Mouse (Mus musculus): ENCODE results near the gene Tmem145.
"Not testable (repeated sequence)": the region's sequence is repeated elsewhere in the genome, so short reads cannot be mapped to it uniquely, and the experiment has no call there.

Tmem145 gene

DNA sequence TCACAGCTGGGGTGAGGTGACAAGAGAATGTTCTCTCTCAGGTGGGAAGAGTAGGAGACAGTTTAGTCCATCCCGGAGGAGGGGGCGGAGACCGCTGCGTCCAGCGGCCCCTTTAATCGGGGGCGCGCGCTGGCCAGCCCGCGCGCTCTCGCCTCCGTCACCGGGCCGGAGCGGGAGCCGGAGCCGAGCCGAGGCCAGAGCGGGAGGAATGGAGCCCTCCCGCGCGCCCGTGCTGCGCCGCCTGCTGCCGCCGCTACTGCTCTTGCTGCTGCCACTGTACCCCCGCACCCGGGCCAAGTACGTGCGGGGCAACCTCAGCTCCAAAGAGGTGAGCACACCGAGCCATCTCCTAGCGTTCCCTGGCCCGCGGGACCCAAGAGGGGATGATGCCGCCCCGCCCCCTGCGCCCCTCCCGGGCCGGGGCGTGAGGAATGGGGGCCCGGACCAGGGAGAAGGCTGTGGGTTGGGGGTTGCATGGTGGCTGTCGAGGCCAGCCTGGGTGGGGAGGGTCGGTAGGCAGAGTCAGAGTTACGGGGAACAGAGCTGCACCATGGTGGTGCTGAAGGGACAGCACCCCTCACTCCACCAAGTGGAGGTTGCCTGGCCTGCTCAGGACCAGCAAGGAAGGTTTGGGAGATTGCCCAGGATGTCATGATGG, at the start of gene Tmem145:
Tmem145 (plus strand) TSS at position 151 of the 658 bp plus-strand sequence.
- no peak for DNase-seq (ENCODE audit: low spot score)

- DNase-seq (ENCODE audit: low spot score): no peak
Measured at GRCm38 (mm10) chr7:25261896-25262295, 44.0 kb upstream of the Tmem145 start.

DNA sequence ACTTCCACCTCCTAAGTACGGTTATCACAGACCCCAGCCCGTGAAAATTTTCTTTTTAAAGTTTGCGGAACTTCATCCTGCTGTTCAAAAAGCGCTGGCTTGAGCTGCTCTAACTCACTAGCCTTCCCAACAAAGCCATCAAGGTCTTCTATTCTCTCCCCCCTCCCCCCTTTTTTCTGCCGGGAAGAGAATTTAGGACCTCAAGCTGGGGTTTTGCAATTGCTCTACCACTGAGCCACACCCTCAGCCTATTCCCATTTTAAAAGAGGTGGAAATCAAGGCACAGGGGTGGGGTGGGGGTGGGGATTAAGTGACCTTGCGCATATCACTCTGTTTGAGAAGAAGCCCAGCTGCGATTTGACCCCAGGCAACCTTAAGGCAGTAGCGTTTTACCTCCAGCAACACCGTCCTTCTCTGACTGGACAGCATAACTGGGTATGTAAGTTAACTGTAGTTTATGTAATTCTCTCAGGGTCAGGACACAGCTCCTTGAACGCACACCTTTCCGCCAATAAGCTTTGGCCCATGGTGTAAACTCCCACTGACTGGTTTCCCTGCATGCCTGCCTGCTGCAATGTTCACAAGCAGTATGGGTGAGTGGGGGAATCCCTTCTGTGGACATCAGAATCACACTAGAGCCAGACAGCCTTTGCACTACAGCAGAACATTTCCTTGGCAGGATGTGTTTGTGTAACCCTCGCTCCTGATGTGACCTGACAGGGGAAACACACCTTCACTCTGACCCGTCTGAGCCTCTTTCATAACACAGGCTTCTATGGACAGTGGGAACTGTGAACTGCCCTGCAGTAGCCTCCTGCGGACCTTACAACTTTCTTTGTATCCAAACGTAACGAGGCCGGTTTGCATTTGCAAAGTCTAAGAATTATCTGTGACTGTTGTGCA, 41.7 kb upstream of the Tmem145 start:
- no peak for DNase-seq (ENCODE audit: low spot score)

- not testable (repeated sequence) for DNase-seq (ENCODE audit: low spot score)
Measured at GRCm38 (mm10) chr7:25265743-25266142, 40.2 kb upstream of the Tmem145 start.

DNA sequence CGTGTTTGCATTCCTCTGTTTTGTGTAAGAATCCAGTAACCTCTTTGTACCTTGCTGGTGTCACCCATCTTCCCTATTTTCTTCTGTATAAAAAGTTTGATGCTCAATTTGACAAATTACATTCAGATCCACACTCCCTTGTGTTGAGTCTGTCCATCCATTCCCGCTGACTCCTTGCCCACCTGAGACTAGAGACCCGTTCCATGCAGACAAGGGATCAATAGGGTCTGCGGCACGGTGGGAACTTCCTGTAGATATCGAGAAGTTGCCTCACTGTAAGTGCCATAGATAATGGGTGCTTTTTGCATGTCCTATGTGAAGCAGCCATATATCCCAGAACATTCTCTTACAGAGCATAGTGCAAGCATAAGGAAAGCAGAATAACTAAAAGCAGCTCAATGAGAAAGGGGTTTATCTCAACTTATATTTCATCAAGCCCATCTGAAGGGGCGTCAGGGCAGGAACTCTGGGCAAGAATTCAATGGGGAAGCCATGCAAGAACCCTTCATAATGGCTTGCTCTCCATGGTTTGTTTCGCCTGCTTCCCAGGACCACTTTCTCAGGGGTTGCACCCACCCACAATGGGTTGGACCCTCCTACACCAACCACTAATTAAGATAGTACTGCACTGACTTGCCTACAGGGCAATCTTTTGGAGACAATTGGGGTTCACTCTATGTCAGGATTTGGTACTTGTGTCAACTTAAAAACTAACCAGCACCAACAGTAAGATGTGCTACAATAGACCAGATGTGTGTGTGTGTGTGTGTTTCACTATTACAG, 39.5 kb upstream of the Tmem145 start:
- DNase-seq (ENCODE audit: low spot score): no peak

- peak; percentile 90 for DNase-seq (ENCODE audit: low spot score)
Measured at GRCm38 (mm10) chr7:25267301-25267750, 38.6 kb upstream of the Tmem145 start, which contains the start of gene Cic. Gene Cic, plus strand, starts transcription at chr7:25267704.

DNA sequence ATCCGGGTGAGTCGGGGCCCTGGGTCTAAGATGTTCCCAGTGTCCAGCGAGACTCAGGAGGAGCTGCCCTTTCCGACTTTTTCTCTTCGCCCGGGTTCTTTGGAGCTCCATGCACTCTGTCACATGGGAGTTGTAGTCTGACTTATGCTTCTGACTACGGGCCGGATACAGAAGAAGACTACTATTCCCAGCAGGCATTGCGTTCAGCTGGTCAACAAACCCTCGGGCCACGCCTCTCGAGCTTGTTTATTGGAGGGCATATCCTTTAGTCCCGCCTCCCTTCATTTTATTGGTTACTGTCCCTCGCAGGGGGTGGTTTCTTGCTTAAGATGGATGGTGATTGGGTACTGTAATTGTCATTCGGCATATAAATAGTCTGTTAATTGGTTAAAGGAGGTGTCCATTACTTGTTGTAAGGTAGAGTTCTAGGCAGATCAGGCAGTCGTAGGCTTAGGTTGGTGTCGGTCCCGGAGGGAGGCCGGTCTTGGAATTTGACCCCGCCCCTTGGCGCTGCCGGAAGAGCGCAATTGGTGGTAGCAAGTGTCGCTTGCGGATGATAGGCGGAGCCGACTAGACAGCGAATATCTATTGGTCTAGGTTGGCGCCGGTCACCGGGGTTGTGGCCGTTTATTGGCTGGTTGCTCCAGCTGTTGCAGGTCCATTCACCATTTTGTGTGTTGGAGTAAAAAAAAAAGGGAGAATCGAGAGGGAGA, 38.0 kb upstream of the Tmem145 start:
- DNase-seq (ENCODE audit: low spot score): peak; percentile 93

DNA sequence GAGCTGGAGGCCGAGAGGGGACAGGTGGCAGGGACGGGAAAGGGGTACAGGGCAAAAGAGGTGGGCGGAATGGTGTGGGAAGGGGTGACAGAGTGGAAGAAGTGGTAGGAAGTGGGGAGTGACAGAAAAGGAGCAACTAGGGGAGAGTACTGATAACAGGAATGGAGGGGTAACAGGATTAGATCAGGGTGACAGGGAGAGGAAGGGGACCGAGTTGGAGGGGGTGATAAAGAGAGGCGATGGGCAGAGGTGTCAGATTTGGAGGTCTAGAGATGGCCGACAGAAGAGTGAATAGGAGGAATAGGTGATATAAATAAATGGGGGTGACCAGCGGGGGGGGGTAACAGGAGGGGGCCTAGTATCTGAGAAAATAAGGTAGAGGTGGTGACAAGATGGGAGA, 37.3 kb upstream of the Tmem145 start:
- no peak for DNase-seq (ENCODE audit: low spot score)

DNA sequence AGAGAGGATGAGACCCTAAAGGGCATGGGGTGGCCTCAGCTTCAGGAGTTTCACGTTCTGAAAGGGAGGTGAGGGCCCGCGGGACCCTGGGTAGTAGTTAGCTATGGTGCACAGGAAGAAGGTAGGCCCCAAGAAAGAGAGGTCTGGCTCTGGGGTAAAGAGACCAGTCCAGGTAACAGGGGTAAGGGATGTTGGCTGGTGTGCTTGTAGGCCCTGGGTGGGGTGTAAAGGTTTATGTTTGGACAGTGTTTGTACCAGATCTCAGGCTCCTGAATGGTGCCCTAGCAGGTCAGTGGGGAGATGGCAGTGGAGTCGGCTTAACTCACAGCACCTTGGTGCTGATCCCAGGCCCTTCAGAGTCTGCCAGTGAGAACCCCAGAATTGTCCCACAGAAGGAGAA, 36.9 kb upstream of the Tmem145 start:
- DNase-seq (ENCODE audit: low spot score): no peak

- DNase-seq (ENCODE audit: low spot score): no peak
Measured at GRCm38 (mm10) chr7:25269545-25270271, 36.2 kb upstream of the Tmem145 start.

DNA sequence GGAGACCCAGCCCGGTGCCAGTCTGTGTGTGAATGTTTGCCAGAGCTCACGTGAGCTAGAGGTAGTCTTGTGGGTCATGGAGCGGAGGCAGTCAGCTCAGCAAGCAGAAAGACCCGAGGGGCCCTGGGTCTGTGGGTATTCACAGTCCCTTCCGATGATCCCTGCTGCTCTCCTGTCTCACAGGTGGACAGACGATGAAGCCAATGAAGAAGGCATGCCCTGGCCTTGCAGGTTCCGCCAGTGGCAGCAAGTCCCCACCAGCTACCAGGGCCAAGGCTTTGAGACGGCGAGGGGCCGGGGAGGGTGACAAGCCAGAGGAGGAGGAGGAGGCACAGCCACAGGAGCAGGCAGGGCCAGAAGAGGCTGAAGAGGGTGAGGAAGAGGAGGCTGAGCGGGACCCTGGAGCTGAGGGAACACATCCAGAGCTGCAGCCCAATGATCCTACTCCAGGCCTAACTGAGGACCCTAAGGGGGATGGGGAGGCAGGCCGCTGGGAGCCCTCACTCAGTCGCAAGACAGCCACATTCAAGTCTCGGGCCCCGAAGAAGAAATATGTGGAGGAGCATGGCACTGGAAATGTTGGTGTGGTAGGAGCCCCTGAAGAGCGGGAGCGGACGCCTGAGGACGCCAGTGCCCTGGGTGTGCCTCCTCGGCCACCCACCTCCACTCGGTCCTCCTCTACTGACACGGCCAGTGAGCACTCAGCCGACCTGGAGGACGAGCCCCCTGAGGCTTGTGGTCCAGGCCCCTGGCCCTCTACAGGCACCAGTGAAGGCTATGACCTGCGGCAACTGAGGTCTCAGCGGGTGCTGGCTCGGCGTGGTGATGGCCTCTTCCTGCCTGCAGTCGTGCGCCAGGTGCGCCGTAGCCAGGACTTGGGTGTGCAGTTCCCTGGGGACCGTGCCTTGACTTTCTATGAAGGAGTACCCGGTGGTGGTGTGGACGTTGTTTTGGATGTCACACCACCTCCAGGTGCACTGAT, 35.0 kb upstream of the Tmem145 start:
- no peak for DNase-seq (ENCODE audit: low spot score)

DNA sequence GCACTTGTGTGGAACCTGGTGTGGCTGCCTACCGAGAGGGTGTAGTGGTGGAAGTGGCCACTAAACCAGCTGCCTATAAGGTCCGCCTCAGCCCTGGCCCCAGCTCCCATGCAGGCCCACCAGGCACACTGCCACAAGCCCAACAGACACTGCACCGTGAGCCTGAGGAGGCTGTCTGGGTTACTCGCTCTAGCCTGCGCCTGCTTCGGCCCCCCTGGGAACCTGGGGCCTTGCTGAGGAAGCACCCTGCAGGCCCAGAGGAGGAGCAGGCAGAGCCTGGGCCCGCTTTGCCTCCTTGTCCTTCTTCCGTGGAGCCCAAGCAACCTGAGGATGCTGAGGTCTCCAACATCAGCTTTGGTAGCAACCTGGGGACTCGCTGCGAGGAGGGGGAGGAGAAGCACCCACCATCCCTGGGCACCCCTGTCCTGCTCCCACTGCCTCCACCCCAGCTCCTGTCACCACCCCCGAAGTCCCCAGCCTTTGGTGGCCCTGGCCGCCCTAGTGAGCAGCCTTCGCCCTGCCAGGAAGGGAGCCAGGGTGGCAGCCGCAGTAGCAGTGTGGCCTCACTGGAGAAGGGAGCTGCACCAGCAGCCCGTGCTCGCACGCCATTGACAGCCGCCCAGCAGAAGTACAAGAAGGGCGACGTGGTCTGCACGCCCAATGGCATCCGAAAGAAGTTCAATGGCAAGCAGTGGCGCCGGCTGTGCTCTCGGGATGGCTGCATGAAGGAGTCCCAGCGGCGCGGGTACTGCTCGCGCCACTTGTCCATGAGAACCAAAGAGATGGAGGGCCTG, 34.1 kb upstream of the Tmem145 start:
- DNase-seq (ENCODE audit: low spot score): no peak

DNA sequence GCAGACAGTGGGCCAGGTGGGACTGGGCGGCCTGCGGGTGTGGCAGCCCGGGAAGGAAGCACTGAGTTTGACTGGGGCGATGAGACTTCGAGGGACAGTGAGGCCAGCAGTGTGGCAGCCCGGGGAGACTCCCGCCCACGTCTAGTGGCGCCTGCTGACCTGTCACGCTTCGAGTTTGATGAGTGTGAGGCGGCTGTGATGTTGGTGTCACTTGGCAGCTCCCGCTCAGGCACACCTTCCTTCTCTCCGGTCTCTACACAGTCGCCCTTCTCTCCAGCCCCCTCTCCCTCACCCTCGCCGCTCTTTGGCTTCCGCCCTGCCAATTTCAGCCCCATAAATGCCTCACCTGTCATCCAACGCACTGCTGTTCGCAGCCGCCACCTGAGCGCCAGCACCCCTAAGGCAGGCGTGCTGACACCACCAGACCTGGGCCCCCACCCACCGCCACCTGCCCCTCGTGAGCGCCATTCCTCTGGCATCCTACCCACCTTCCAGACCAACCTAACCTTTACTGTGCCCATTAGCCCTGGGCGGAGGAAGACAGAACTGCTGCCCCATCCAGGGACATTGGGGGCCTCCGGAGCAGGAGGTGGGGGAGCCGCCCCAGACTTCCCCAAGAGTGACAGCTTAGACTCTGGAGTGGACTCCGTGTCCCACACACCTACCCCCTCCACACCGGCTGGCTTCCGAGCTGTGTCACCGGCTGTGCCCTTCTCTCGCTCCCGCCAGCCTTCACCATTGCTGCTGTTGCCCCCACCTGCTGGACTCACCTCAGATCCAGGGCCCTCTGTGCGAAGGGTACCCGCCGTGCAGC, 33.3 kb upstream of the Tmem145 start:
- DNase-seq (ENCODE audit: low spot score): no peak

DNA sequence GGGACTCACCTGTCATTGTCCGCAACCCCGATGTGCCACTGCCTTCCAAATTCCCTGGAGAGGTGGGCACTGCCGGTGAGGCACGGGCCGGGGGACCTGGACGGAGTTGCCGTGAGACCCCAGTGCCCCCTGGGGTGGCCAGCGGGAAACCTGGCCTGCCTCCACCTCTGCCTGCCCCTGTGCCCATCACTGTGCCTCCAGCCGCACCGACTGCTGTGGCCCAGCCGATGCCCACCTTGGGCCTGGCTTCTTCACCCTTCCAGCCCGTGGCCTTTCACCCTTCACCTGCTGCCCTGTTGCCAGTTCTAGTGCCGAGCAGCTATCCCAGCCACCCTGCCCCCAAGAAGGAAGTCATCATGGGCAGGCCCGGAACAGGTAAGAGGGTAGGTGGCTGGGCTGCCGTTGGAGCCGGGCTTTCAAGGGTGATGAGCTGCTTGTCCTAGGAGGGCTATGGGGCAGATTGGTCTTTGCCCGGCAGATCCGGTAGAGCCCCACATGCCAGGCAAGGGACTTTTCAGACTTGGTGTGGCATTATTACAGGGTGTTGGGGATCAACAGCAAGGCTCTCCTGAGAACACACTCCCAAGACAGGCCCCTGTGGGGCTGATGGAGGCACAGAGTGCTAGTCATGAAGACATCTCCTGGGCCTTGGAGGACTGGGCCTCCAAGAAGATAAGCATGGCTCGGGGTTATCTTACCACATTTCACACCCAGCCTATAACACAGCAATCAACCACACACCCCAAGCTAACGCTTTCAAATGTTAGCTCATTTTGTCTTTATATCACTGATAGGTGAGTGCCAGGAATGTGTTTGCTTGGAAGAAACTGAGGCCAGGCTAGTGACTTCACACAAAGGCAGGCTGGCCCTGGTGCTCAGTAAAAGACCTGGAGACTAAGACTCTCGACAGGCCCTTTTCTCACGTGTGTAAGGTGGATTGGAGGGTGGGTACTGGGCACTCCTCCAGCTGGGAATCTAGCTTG, 32.4 kb upstream of the Tmem145 start:
- no peak for DNase-seq (ENCODE audit: low spot score)

DNA sequence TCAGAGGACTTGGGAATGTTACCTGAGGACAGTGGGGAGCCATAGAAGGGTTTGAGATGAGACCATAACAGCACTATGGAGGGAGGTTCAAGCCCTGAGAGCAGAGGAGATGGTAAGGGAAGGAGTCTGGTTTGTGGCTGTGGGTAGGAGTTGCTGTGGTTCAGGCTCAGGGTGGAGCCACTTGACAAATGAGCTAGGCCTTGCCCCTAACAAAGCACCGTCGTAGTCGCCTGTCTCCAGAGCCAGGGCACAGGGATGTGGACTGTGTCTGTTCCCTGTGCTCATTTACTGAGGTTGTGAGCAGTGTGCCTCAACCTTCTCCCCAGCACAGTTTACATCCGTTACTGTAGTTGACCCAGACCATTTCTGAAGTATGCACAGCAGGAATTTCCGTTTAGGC, 31.3 kb upstream of the Tmem145 start:
- no peak for DNase-seq (ENCODE audit: low spot score)

GRCm38 (mm10) chr7:25274996-25275395, 30.9 kb upstream of the Tmem145 start:
- no peak for DNase-seq (ENCODE audit: low spot score)
